Mouse (Mus musculus) spleen, embryonic (tissue): ENCODE data around the gene Anks1.

Experiments used
- CTCF ChIA-PET: fragments of 350-600 bp; sonication (Branson Sonifier 250); formaldehyde crosslinking; loops from one replicate; lab custom pipeline; 2022; lab: Charles Lee

The Anks1 gene

GRCm38 (mm10) chr17:28016056-28016797 lies 107.1 kb downstream of the Anks1 start:
- CTCF ChIA-PET: interaction anchor here (0.7 kb wide), 2 partner anchors 14 to 96 kb away, joined by 3 read pairs; no protein-coding TSS in a partner anchor

- CTCF ChIA-PET: no interaction called here
Measured at GRCm38 (mm10) chr17:28018344-28018743, 109.2 kb downstream of the Anks1 start.

GRCm38 (mm10) chr17:28018776-28019175 lies 109.7 kb downstream of the Anks1 start:
- CTCF ChIA-PET: no interaction called here

GRCm38 (mm10) chr17:28019785-28020696 lies 110.9 kb downstream of the Anks1 start:
- CTCF ChIA-PET: no interaction called here

- CTCF ChIA-PET: no interaction called here
Measured at GRCm38 (mm10) chr17:28021911-28022310, 112.8 kb downstream of the Anks1 start.

GRCm38 (mm10) chr17:28022854-28023655 lies 113.9 kb downstream of the Anks1 start:
- CTCF ChIA-PET: no interaction called here

GRCm38 (mm10) chr17:28025541-28025961 lies 116.4 kb downstream of the Anks1 start:
- CTCF ChIA-PET: no interaction called here

- CTCF ChIA-PET: no interaction called here
Measured at GRCm38 (mm10) chr17:28026111-28026872, 117.2 kb downstream of the Anks1 start.

- CTCF ChIA-PET: no interaction called here
Measured at GRCm38 (mm10) chr17:28027197-28027596, 118.1 kb downstream of the Anks1 start.

- CTCF ChIA-PET: no interaction called here
Measured at GRCm38 (mm10) chr17:28028236-28028635, 119.1 kb downstream of the Anks1 start.

- CTCF ChIA-PET: no interaction called here
Measured at GRCm38 (mm10) chr17:28029308-28029707, 120.2 kb downstream of the Anks1 start.

- CTCF ChIA-PET: interaction anchor here (0.9 to 1.2 kb wide), 2 partner anchors 10 to 14 kb away, joined by 3 read pairs; no protein-coding TSS in a partner anchor
Measured at GRCm38 (mm10) chr17:28030446-28030845, 121.3 kb downstream of the Anks1 start.

- CTCF ChIA-PET: no interaction called here
Measured at GRCm38 (mm10) chr17:28031281-28031941, 122.3 kb downstream of the Anks1 start.

GRCm38 (mm10) chr17:28032219-28032618 lies 123.1 kb downstream of the Anks1 start:
- CTCF ChIA-PET: no interaction called here

GRCm38 (mm10) chr17:28033046-28033580 lies 124.0 kb downstream of the Anks1 start:
- CTCF ChIA-PET: no interaction called here

GRCm38 (mm10) chr17:28034986-28035385 lies 125.9 kb downstream of the Anks1 start:
- CTCF ChIA-PET: no interaction called here

GRCm38 (mm10) chr17:28036813-28037756 lies 128.0 kb downstream of the Anks1 start:
- CTCF ChIA-PET: no interaction called here

- CTCF ChIA-PET: interaction anchor here (0.5 to 0.7 kb wide), 2 partner anchors 10 to 555 kb away, joined by 3 read pairs; no protein-coding TSS in a partner anchor
Measured at GRCm38 (mm10) chr17:28040620-28041019, 131.5 kb downstream of the Anks1 start.

- CTCF ChIA-PET: no interaction called here
Measured at GRCm38 (mm10) chr17:28041298-28041697, 132.2 kb downstream of the Anks1 start.
